Mouse (Mus musculus) heart, embryonic 11.5 days (tissue): Measurements from ENCODE around the gene Utp15. TPM values are rescaled to one million over a fixed set of nuclear protein-coding genes. Genes with fewer than 3 reads are reported as not detected.

Source experiments
- ATAC-seq: fragments of 200-750 bp; cut with Nextera tagmentation; replicated peaks from 2 replicates; pipeline ENCODE4 v1.8.0; 2017; ENCODE audit warnings: moderate library complexity; ENCODE audit not compliant: insufficient number of reproducible peaks, low FRiP score, low TSS enrichment
- H3K27ac ChIP-seq: fragments of 300-500 bp; sonication (generic); 2 replicates; pipeline ENCODE4 v1.5.1; 2014; ENCODE audit warnings: mild to moderate bottlenecking, low read depth, low read length
- H3K27me3 ChIP-seq: fragments of 300-500 bp; sonication (generic); 2 replicates; pipeline ENCODE4 v1.6.1; 2014; ENCODE audit warnings: mild to moderate bottlenecking, low read length, mixed read lengths; ENCODE audit not compliant: control insufficient read depth, insufficient read depth
- H3K36me3 ChIP-seq: fragments of 300-500 bp; sonication (generic); 2 replicates; pipeline ENCODE4 v1.6.1; 2014; ENCODE audit warnings: mild to moderate bottlenecking, low read length, moderate library complexity, mixed read lengths; ENCODE audit not compliant: control insufficient read depth, insufficient read depth
- H3K4me1 ChIP-seq: fragments of 300-500 bp; sonication (generic); 2 replicates; pipeline ENCODE4 v1.6.1; 2014; ENCODE audit warnings: low read length; ENCODE audit not compliant: control insufficient read depth, insufficient read depth
- H3K4me2 ChIP-seq: fragments of 300-500 bp; sonication (generic); 2 replicates; pipeline ENCODE4 v1.6.1; 2014; ENCODE audit warnings: mild to moderate bottlenecking, moderate library complexity
- H3K4me3 ChIP-seq: fragments of 300-500 bp; sonication (generic); 2 replicates; pipeline ENCODE4 v1.5.1; 2014; ENCODE audit warnings: low read depth, low read length
- H3K9ac ChIP-seq: fragments of 300-500 bp; sonication (generic); 2 replicates; pipeline ENCODE4 v1.6.1; 2014; ENCODE audit warnings: mild to moderate bottlenecking, low read depth, low read length, moderate library complexity
- H3K9me3 ChIP-seq: fragments of 300-500 bp; sonication (generic); replicated peaks from 2 replicates; pipeline ENCODE4 v1.6.1; 2016; ENCODE audit warnings: low read length; ENCODE audit not compliant: control insufficient read depth
- WGBS: fragments of 180-500 bp; shearing (Covaris S2); extraction: QIAGEN DNeasy Blood & Tissue Kit; methylation state at CpG from one replicate; pipeline ENCODE4 v1.1.7; 2014; ENCODE audit not compliant: insufficient replicate concordance; 5-methylcytosine and 5-hydroxymethylcytosine counted together
- polyA plus RNA-seq: library from polyadenylated mRNA; unstranded; fragments of >200 nt; fragmentation: Nextera tagmentation; extraction: Ambion mirVana; gene quantifications from 2 replicates; pipeline ENCODE4 v1.2.1, GENCODE M21; 2014

The Utp15 gene
- polyA plus RNA-seq, 1 experiment from 2014 or later: 19.9 TPM

DNA sequence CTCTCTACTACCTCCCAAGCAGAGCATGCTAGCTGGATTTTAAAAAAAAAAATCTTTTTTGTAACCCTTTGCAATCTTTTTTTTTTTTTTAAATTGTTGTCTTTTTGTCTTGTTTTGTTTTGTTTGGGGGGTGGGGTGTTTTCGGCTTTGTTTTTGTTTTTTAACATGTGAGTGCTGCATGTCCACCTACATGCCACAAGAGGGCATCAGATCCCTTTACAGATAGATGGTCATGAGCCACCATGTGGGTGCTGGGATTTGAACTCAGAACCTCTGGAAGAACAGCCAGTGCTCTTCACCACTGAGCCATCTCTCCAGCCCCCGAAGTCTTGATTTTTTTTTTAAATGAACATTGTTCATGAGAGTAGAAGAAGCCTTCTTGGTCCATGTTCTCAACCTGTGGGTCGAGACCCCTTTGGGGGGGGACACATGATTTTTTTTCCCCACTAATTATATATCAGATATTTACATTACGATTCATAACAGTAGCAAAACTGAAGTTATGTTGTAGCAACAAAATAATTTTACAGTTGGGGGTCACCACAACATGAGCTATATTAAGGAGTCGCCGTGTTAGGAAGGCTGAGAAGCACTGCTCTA is 35.1 kb upstream of the Utp15 start:
- H3K4me3 ChIP-seq: no peak overlapping the region
- H3K27ac ChIP-seq: no peak overlapping the region
- no peak for ATAC-seq
- no peak overlapping the region for H3K4me2 ChIP-seq
- H3K36me3 ChIP-seq: no peaks in the 10 kb centered on the region
- H3K27me3 ChIP-seq: no peaks in the 10 kb centered on the region
- H3K9me3 ChIP-seq: no peaks in the 10 kb centered on the region
- 83% methylated on average over 6 of the region's 6 CpGs for WGBS
- no peak overlapping the region for H3K9ac ChIP-seq
- H3K4me1 ChIP-seq: peaks cover 7% of the 10 kb centered on the region; the same call in 1 of the 2 replicates

DNA sequence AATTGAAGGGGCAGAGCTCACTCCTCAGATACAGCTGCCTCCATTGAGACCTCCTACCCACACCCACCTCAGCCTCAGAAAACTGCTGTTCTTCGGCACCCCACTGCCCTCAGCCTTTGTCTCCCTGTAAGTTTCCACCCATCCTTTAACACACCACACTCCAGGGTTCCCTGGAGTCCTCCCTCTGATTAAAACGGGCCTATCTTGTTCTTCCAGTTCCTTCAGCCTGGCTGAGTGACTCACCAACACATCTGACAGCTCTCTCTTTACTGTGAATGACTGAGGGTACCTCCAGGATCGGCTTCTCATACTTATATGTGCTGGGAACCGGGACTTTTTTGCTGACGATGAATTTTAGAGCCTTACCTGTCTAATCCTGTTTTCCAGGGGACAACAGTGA is 33.2 kb upstream of the Utp15 start:
- Histone ChIP-seq H3K27ac (no peak overlapping the region), H3K4me3 (no peak overlapping the region), H3K27me3 (no peaks in the 10 kb centered on the region), H3K9me3 (no peaks in the 10 kb centered on the region), H3K4me1 (peaks cover 7% of the 10 kb centered on the region; the same call in 1 of the 2 replicates), H3K9ac (no peak overlapping the region), H3K36me3 (no peaks in the 10 kb centered on the region), H3K4me2 (no peak overlapping the region)
- 43% methylated on average over 5 of the region's 5 CpGs for WGBS
- ATAC-seq: no peak

DNA sequence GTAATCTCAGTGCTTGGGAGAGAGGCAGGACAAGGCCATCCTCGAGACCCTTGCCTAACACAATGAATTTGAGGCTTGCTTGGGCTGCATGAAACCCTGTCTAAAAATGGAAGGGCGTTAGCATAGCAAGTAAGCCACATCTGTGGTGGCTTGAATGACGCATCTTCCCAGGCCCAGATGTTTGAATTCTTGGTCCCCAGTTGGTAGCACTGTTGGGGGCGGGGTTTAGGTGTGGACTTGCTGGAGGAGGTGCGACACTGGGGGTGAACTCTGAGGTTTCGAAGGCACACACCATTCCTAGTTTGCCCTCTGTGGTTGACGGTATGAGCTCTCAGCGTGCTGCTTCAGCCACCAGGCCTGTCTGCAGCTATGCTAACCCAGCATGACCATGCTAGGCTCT is 28.9 kb upstream of the Utp15 start:
- Histone ChIP-seq H3K36me3 (no peaks in the 10 kb centered on the region), H3K9me3 (no peaks in the 10 kb centered on the region), H3K4me2 (no peak overlapping the region), H3K4me3 (no peak overlapping the region), H3K27ac (no peak overlapping the region), H3K4me1 (peaks cover 7% of the 10 kb centered on the region; the same call in 1 of the 2 replicates), H3K9ac (no peak overlapping the region), H3K27me3 (no peaks in the 10 kb centered on the region)
- 81% methylated on average over 8 of the region's 8 CpGs for WGBS
- no peak for ATAC-seq

DNA sequence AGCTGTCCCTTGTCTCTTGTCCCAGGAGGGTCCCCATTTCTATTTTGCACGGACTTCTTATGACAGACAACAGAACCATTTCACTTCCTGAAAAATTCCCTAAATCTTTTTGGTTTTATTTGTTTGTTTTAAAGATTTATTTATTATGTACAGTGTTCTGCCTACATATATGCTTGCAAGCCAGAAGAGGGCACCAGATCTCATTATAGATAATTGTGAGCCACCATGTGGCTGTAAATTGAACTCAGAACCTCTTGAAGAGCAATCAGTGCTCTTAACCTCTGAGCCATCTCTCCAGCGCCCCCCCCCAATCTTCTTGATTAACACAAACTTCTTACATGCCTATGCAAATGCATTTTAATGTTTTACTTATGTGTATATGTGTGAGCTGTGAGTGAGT is 27.9 kb upstream of the Utp15 start:
- Histone ChIP-seq H3K4me3 (no peak overlapping the region), H3K9me3 (no peaks in the 10 kb centered on the region), H3K27me3 (no peaks in the 10 kb centered on the region), H3K4me1 (peaks cover 7% of the 10 kb centered on the region; the same call in 1 of the 2 replicates), H3K9ac (no peak overlapping the region), H3K4me2 (no peak overlapping the region), H3K36me3 (no peaks in the 10 kb centered on the region), H3K27ac (no peak overlapping the region)
- ATAC-seq: no peak
- WGBS: 34% methylated on average over 2 of the region's 2 CpGs

DNA sequence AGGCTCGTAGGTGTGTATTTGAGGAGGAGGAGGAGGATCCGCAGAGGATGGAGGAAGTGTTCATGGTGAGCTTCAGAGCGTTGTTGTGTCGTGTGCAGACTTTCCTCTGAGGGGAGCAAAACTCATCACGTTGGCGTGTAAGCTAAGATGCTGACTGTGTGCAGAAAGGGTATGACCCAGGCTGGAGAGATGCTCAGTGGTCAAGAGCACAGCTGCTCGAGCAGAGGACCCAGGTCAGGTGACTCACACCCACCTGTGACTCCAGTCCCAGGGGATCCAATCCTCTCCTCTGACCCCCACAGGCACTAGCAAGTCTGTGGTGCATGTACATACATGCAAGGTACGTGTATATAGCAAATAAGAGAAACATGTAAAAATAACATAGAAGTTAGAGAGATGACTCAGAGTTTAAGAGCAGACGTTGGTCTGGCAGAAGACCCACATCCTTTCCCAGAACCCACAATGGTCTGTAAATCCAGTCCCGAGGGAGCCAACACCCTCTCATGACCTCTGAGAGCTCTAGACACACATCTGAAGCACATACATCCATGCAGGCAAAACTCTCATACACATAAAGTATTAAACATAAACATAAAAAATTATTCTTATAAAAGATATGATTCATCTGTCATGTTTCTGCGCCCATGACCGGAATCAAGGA is 18.3 kb upstream of the Utp15 start:
- Histone ChIP-seq H3K9ac (no peak overlapping the region), H3K27ac (no peak overlapping the region), H3K4me3 (no peak overlapping the region), H3K4me2 (no peak overlapping the region), H3K27me3 (no peaks in the 10 kb centered on the region), H3K36me3 (no peaks in the 10 kb centered on the region), H3K9me3 (no peaks in the 10 kb centered on the region), H3K4me1 (no peaks in the 10 kb centered on the region)
- no peak for ATAC-seq
- WGBS: 72% methylated on average over 12 of the region's 12 CpGs

DNA sequence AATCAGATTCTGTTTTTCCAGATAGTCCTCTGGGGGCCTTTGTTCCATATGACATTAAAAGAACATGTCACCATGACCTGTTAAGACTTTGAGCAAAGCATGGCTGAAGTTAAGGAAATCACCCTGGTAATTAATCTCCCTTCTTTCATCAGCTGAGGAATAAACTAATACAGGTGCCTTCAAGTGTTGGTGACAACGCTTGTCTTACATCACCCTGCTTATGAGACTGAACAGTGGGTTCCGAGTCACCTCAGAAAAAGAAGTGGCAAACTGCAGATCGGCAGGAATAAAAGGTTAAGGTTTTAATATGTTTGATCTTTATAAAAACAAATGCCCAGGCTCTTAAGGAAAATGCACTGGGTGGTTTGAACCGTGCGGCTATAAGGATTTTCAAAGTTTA is 16.8 kb upstream of the Utp15 start, which contains the start of gene Gm21976:
Gm21976 (plus strand) TSS at position 202 of the 400 bp plus-strand sequence.
- H3K27me3 ChIP-seq: no peaks in the 10 kb centered on the region
- 84% methylated on average over 5 of the region's 5 CpGs for WGBS
- no peak for ATAC-seq

DNA sequence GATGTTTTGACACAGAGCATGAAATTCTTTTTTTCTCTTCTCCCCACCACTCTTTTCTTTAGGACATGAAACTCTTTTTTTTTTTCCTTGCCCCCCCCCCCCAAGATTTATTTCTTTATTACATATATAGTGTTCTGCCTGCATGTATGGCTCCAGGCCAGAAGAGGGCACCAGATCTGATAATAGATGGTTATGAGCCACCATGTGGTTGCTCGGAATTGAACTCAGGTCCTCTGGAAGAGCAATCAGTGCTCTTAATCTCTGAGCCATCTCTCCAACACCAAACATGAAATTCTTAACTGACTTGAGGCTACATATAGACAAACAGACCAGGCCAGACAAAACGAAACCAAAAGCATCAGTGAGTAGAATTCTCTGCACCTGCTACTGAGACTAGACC is 14.7 kb upstream of the Utp15 start:
- Histone ChIP-seq H3K4me3 (no peak overlapping the region), H3K4me2 (no peak overlapping the region), H3K27me3 (no peaks in the 10 kb centered on the region), H3K36me3 (peaks cover 3% of the 10 kb centered on the region; the same call in 1 of the 2 replicates), H3K9ac (no peak overlapping the region), H3K9me3 (no peaks in the 10 kb centered on the region), H3K27ac (no peak overlapping the region), H3K4me1 (no peaks in the 10 kb centered on the region)
- ATAC-seq: no peak
- 74% methylated on average over 2 of the region's 2 CpGs for WGBS

More for the DNA sequence above, 16.8 kb upstream of the Utp15 start, which contains the start of gene Gm21976:
- H3K36me3 ChIP-seq: no peaks in the 10 kb centered on the region
- no peak within 1 kb of the TSS for H3K4me2 ChIP-seq
- H3K4me3 ChIP-seq: no peak within 1 kb of the TSS
- H3K27ac ChIP-seq: no peak within 1 kb of the TSS
- no peaks in the 10 kb centered on the region for H3K9me3 ChIP-seq
- H3K4me1 ChIP-seq: no peaks in the 10 kb centered on the region
- no peak within 1 kb of the TSS for H3K9ac ChIP-seq

DNA sequence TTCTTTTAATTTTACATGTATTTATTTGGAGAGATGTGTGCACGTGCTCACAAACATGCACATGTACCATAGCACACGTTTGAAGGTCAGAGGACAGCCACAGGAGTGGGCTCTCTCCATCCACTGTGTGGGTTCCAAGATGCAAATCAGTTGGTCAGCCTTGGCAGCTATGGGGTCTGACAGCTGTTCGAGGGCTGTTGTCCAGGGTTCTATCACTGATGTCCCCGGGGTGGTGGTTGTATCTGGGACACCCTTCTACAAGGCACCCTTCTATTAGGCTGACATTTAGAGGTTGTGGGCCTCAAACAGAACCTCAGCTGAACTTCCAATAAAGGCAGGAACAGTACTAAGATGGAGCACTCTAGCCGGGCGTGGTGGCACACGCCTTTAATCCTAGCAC is 13.4 kb upstream of the Utp15 start:
- no peak overlapping the region for H3K9ac ChIP-seq
- 83% methylated on average over 7 of the region's 7 CpGs for WGBS
- no peak overlapping the region for H3K27ac ChIP-seq
- H3K4me3 ChIP-seq: no peak overlapping the region
- H3K36me3 ChIP-seq: peaks cover 8% of the 10 kb centered on the region; the same call in 1 of the 2 replicates
- H3K4me2 ChIP-seq: no peak overlapping the region
- ATAC-seq: no peak
- no peaks in the 10 kb centered on the region for H3K9me3 ChIP-seq
- no peaks in the 10 kb centered on the region for H3K4me1 ChIP-seq
- H3K27me3 ChIP-seq: no peaks in the 10 kb centered on the region

DNA sequence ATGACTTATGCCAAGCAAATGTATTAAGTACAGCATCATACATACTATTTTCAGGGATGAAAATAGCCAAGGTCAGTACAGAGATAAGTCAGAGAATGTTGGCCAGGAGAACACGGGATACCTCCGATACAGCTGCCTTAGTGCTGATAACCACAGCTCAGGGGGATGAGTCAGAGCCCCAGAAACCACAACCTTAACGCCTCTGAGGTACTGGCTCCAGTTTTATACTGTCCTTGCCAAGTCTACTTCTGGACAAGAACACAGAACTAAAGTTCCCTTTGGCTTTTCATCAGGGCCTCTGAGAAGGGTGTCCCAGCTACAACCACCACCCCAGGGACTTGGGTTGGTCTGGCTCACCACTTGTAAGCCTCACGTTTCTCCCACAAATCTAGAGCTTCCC is 12.8 kb upstream of the Utp15 start:
- no peak for ATAC-seq
- Histone ChIP-seq H3K4me1 (no peaks in the 10 kb centered on the region), H3K9ac (no peak overlapping the region), H3K27me3 (no peaks in the 10 kb centered on the region), H3K9me3 (no peaks in the 10 kb centered on the region), H3K27ac (no peak overlapping the region), H3K36me3 (peaks cover 8% of the 10 kb centered on the region), H3K4me2 (no peak overlapping the region), H3K4me3 (no peak overlapping the region)
- 53% methylated on average over 4 of the region's 4 CpGs for WGBS
